Mouse (Mus musculus): Measurements from ENCODE around the gene Ace. TPM values are rescaled to one million over a fixed set of nuclear protein-coding genes. Genes with fewer than 3 reads are reported as not detected.
A peak's percentile ranks its signal among the peaks of the same experiment; 100 is the strongest.

Gene Ace
- polyA plus RNA-seq (2016; fragmentation: Nextera tagmentation; extraction: Ambion mirVana) = 1.3 and 1.6 TPM in 2 replicates

DNA sequence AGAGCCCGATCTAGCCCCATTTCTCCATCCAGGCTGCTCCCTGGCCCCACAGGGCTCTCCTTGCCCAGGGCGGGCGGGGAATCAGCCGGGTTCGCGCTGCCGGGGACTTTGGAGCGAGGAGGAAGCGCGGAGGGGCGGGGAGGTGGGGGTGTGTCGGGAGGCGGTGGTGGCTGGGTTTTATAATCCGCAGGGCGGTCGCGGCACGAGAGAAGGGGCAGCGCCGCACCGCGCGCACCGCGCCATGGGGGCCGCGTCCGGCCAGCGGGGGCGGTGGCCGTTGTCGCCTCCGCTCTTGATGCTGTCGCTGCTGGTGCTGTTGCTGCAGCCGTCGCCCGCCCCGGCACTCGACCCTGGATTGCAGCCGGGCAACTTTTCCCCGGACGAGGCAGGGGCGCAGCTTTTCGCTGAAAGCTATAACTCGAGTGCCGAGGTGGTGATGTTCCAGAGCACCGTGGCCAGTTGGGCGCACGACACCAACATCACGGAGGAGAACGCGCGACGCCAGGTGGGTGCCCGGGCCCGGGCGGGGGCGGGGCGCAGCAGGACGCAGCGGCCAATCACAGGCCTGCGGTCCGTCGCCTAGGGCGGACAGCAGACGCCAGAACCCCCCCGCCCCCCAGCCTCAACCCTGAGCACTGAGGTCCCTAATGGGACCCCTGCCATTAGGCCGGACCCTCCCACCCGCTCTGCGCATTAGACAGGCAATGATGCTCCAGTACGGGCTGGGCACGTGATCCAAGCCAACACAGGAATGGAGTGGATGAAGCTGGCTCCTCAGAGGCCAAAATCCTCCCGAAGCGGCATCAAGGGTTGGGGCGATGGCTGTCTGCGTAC is at the start of gene Ace:
Gene Ace (plus strand): TSS at position 205 of the 834 bp plus-strand sequence.
- WGBS = under 1% methylated on average over 75 of the region's 76 CpGs
- Histone ChIP-seq H3K4me3 (peak within 1 kb of the TSS; percentile 57), H3K9ac (peak within 1 kb of the TSS; percentile 69), H3K36me3 (no peaks in the 10 kb centered on the region), H3K4me2 (replicated peaks) (peak within 1 kb of the TSS; percentile 99), H3K9me3 (replicated peaks) (no peaks in the 10 kb centered on the region), H3K27ac (no peak within 1 kb of the TSS), H3K4me1 (peaks cover 15% of the 10 kb centered on the region), H3K27me3 (peaks cover 50% of the 10 kb centered on the region)
- peak; percentile 83 for ATAC-seq (ENCODE audit: low FRiP score)

DNA sequence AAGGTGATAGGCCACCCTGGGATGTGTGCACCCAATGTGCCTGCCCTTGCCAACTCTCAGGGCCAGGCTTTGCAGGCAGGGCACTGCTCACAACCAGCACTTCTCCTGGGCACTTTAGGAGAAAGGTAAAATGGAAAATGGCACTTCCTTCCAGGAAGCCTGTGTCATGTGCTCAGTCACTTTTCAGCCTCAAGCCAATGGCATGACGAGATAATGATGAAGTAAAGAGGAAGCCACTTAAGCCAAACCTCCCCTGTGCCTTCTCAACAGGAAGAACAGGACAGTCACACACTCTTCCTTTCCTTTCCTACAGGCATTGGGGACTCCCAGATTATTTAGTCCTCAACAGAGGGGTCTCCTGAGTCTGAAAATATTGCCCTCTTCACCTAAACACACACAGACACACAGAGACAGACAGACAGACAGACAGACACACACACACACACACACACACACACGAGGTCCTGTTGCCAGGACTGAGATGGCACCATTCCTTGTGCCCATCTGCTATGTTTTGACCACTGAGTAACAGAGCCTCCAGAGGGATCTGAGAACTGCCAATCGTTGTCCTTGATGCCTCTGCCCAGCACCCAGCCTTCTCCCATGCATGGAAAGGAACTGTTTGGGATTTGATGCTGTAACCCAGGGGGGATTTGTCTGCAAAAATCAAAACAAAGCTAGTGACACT is 47.5 kb upstream of the Ace start:
- H3K9ac ChIP-seq = no peak overlapping the region
- H3K36me3 ChIP-seq = peaks cover 51% of the 10 kb centered on the region
- H3K27me3 ChIP-seq = no peaks in the 10 kb centered on the region
- no peak overlapping the region for H3K4me2 ChIP-seq (replicated peaks)
- no peak for ATAC-seq (ENCODE audit: low FRiP score)
- H3K9me3 ChIP-seq (replicated peaks) = no peaks in the 10 kb centered on the region
- WGBS = 84% methylated on average over 3 of the region's 3 CpGs
- no peaks in the 10 kb centered on the region for H3K4me1 ChIP-seq
- H3K27ac ChIP-seq = no peak overlapping the region
- no peak overlapping the region for H3K4me3 ChIP-seq

DNA sequence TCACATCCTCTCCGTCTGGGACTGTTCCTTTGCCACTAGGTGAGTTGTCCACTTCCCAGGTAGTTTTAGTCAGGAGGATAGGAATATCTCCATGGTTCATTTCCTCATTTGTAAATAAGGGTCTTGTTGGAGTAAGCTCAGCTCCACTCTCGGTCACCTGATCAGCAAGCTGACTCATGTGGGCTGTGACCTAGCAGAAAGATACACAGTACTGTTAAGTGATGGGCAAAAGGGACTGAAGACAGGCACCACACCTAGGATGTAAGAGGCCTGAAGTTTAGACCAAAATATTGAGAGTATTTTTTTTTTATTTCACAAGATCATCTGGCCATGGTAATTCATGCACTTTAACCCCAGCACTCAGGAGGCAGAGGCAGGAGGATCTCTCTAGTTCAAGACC is 46.9 kb upstream of the Ace start:
- H3K36me3 ChIP-seq = peaks cover 51% of the 10 kb centered on the region
- H3K27ac ChIP-seq = no peak overlapping the region
- no peak for ATAC-seq (ENCODE audit: low FRiP score)
- no peaks in the 10 kb centered on the region for H3K27me3 ChIP-seq
- H3K9ac ChIP-seq = no peak overlapping the region
- 91% methylated on average over 2 of the region's 2 CpGs for WGBS
- no peak overlapping the region for H3K4me3 ChIP-seq
- no peaks in the 10 kb centered on the region for H3K4me1 ChIP-seq
- H3K9me3 ChIP-seq (replicated peaks) = no peaks in the 10 kb centered on the region
- no peak overlapping the region for H3K4me2 ChIP-seq (replicated peaks)

DNA sequence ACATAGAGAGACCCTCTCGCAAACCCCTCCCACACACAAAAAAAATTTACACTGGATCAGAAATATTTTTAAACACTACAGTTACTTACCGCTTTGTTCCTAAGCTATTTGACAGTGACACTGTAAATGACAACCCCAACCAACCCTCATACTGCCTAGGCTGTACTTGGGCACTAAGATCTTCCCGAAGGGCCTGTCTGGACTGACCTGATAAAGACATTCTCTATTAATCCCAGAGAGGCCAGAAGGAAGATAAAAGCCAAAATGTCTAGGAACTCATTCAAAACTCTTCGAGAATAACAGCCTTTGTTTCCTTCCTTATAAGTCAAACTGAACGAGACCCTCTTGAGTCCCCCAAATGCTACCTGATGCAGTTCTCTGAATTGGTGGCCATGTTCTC is 46.5 kb upstream of the Ace start:
- H3K9me3 ChIP-seq (replicated peaks) = no peaks in the 10 kb centered on the region
- no peaks in the 10 kb centered on the region for H3K27me3 ChIP-seq
- H3K4me3 ChIP-seq = no peak overlapping the region
- peaks cover 48% of the 10 kb centered on the region for H3K36me3 ChIP-seq
- H3K9ac ChIP-seq = no peak overlapping the region
- no peaks in the 10 kb centered on the region for H3K4me1 ChIP-seq
- no peak for ATAC-seq (ENCODE audit: low FRiP score)
- H3K27ac ChIP-seq = no peak overlapping the region
- no peak overlapping the region for H3K4me2 ChIP-seq (replicated peaks)
- WGBS = 94% methylated on average over 5 of the region's 5 CpGs

DNA sequence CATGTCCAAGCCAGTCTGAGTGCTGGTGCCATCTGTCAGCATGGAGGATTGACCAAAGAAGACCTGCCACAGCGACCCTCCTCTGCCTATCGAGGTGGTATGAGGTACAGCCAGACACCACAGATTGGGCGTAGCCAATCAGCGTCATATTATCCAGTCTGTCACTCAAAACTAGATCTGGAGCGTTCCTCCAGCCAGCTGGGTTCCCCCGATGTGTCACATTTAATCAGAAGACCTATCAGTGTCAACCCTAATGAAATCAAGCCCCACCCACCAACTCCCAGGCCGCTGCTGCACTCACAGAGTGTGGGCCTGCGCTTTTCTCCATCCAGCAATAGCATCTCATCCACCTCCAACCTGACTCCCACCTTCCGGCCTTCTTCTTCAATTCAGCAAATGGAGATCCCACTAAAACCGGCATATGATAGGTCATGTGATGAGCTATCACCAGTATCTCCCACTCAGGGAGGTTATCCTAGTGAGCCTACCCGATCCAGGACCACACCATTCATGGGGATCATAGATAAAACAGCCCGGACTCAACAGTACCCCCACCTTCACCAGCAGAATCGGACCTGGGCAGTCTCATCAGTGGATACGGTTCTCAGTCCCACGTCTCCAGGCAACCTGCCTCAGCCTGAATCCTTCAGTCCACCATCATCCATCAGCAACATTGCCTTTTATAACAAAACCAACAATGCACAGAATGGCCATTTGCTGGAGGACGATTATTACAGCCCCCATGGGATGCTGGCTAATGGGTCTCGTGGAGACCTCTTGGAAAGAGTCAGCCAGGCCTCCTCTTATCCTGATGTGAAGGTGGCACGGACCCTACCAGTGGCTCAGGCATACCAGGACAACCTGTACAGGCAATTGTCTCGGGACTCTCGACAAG is 44.7 kb upstream of the Ace start:
- Histone ChIP-seq H3K27ac (no peak overlapping the region), H3K27me3 (no peaks in the 10 kb centered on the region), H3K4me3 (no peak overlapping the region), H3K4me1 (no peaks in the 10 kb centered on the region), H3K4me2 (replicated peaks) (no peak overlapping the region), H3K36me3 (peaks cover 44% of the 10 kb centered on the region), H3K9me3 (replicated peaks) (no peaks in the 10 kb centered on the region), H3K9ac (no peak overlapping the region)
- ATAC-seq (ENCODE audit: low FRiP score) = no peak
- whole genome bisulfite sequencing = 84% methylated on average over 20 of the region's 20 CpGs

DNA sequence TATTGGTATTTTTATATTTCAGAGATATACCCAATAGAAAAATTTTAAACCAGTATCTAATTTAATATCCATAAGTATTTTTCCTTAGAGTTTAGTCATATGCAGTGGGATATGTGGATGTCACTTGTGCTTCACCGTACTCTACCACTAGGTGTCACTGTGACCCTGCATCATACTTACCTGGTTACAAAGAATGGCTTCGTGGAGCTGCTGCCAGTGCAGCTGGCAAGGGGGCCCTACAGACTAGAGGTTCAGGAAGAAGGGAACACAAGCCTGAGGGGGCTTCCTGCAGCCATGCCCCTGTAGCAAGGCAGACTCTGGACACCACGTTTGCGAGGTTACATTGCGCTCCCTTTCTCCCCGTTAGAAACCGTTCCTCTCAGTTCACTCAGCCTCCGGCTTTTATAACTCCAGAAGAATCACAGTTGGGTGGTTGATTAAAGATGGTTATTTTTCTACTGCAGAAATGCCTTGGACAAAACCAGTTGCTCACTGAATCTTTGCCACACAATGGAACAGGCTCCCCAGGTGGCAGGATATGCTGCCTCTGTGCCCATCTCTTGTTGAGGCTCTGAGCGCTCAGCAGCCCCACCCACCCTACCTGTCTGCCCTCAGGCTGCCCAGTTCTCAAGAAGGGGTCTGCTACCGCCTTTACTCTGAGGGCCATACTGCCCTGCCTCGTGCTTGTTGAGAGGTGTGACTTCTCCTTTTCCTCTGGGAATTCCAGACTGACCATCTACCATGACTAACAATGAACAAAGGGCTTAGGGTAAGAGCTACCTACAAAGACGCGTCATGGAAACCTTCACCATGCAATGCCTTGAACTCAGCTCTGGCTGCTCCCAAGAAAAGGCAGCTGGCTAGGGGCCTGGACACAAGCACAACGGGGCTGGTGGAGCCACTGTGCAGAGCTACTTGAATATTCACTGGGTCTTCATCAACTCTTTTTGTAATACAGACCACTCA is 40.4 kb upstream of the Ace start:
- no peak overlapping the region for H3K4me3 ChIP-seq
- H3K9ac ChIP-seq = no peak overlapping the region; the same call in 1 of the 2 replicates
- no peaks in the 10 kb centered on the region for H3K4me1 ChIP-seq
- peak; percentile 71 for ATAC-seq (ENCODE audit: low FRiP score)
- no peak overlapping the region for H3K27ac ChIP-seq
- WGBS = 51% methylated on average over 14 of the region's 14 CpGs
- peaks cover 15% of the 10 kb centered on the region for H3K36me3 ChIP-seq
- no peaks in the 10 kb centered on the region for H3K9me3 ChIP-seq (replicated peaks)
- H3K4me2 ChIP-seq (replicated peaks) = no peak overlapping the region
- H3K27me3 ChIP-seq = no peaks in the 10 kb centered on the region

DNA sequence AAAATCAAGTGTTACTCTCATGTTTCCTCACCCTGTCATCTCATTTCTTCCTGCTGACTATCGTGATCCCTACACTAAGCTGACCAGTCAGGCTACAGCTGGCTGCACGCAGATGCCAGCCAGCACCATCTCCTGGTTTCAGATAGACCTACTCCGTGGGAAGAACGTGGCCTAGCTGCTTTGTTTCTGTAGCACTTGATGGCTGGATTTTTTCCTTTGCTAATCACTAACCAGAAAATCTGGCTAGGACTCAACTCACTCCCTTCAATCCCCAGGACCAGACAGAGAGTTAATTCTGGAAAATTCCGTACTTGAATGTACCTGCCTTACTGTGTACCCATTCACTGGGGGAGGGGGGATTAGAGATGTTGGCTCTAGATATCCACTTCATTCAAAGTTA is 39.6 kb upstream of the Ace start:
- peaks cover 6% of the 10 kb centered on the region for H3K36me3 ChIP-seq
- no peak overlapping the region for H3K9ac ChIP-seq
- WGBS = 52% methylated on average over 5 of the region's 5 CpGs
- no peaks in the 10 kb centered on the region for H3K9me3 ChIP-seq (replicated peaks)
- H3K4me2 ChIP-seq (replicated peaks) = no peak overlapping the region
- H3K27me3 ChIP-seq = no peaks in the 10 kb centered on the region
- ATAC-seq (ENCODE audit: low FRiP score) = no peak
- H3K4me1 ChIP-seq = no peaks in the 10 kb centered on the region
- no peak overlapping the region for H3K27ac ChIP-seq
- H3K4me3 ChIP-seq = no peak overlapping the region

DNA sequence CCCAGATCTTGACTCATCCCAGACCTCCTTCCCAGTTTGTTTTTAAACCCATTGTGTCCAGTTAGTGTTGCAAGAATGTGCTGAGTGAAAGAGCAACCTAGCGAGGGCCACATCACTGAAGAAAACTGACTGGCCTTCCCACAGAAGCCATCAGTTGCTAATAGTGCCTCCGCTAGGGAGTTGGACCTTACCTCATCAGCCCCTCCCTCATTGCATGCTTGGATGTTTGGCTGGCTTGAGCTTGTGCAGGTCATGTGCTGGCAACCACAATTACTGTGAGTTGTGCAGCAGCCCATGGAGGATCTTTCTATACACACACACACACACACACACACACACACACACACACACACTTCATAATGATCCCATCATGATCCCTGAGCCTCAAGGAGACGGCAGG is 36.4 kb upstream of the Ace start:
- no peaks in the 10 kb centered on the region for H3K9me3 ChIP-seq (replicated peaks)
- no peaks in the 10 kb centered on the region for H3K36me3 ChIP-seq
- ATAC-seq (ENCODE audit: low FRiP score) = no peak
- H3K9ac ChIP-seq = no peak overlapping the region
- no peak overlapping the region for H3K4me2 ChIP-seq (replicated peaks)
- 85% methylated on average over 3 of the region's 3 CpGs for WGBS
- no peak overlapping the region for H3K4me3 ChIP-seq
- H3K4me1 ChIP-seq = peaks cover 10% of the 10 kb centered on the region
- H3K27me3 ChIP-seq = no peaks in the 10 kb centered on the region
- no peak overlapping the region for H3K27ac ChIP-seq

DNA sequence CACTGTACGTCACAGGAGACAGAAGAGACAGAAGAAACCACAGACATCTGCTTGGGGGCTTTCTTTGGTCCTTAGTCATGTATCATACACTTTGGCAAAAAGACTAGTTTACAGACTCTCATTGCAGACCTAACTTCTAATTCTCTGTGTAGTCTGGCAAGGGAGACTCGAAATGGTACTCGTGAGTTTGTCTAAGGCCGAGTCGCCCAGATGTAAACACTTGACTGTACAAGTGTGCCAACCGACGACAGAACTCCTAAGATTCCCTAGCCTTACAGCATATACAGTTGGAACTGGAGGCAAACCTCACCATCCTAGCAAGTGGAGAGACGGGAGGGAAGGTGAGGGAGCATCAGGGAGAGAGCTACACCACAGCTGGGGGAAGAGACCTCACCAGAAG is 34.0 kb upstream of the Ace start:
- Histone ChIP-seq H3K4me2 (replicated peaks) (no peak overlapping the region), H3K9me3 (replicated peaks) (no peaks in the 10 kb centered on the region), H3K27me3 (no peaks in the 10 kb centered on the region), H3K4me3 (no peak overlapping the region), H3K4me1 (peaks cover 10% of the 10 kb centered on the region), H3K27ac (no peak overlapping the region), H3K9ac (no peak overlapping the region), H3K36me3 (no peaks in the 10 kb centered on the region)
- ATAC-seq (ENCODE audit: low FRiP score) = no peak
- 92% methylated on average over 8 of the region's 8 CpGs for WGBS

DNA sequence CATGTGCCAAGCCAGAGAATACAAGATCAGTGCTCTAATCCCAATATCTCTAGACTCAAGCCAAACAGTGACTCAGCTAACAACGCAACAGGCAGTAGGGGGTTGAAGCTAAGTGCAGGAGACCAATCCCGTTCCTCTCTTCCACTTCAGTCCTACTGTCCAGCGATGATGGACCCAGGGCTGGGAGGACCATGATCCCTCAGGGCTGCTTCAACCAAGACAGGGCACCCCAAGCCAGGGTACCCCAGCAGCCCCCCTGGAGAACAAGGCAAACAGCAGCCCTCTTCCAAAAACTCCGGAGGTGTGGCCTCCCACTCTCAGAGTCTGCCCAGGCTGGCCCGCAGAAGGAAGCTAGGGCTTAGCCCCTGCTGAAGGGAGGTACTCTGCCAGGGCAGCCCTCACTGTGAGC is 33.4 kb upstream of the Ace start:
- ATAC-seq (ENCODE audit: low FRiP score) = no peak
- H3K4me3 ChIP-seq = no peak overlapping the region
- H3K4me1 ChIP-seq = peaks cover 10% of the 10 kb centered on the region
- H3K9ac ChIP-seq = no peak overlapping the region
- no peaks in the 10 kb centered on the region for H3K27me3 ChIP-seq
- H3K4me2 ChIP-seq (replicated peaks) = no peak overlapping the region
- H3K36me3 ChIP-seq = no peaks in the 10 kb centered on the region
- WGBS = 72% methylated on average over 5 of the region's 5 CpGs
- H3K27ac ChIP-seq = no peak overlapping the region
- H3K9me3 ChIP-seq (replicated peaks) = no peaks in the 10 kb centered on the region

DNA sequence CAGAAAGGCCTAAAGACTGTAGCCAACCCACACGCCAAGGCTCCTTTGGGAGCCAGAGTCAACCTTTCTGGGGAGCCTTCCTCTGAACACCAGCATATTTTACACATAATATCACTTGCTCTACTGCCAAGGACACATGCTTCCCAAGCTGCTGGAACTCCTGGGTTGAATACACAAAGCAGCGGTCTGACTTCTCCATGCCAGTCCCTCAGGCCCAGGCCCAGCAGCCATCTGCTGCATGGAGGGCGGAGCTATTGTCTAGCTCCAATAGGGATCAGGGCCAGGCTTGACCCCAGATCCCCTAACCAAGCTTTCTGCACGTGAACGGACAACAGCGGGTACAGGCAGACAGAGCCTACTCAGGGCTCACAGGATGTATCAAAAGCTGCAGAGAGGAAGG is 32.9 kb upstream of the Ace start:
- H3K27ac ChIP-seq = peak overlapping the region; percentile 12; the same call in 1 of the 2 replicates
- 32% methylated on average over 6 of the region's 6 CpGs for WGBS
- H3K4me1 ChIP-seq = peaks cover 10% of the 10 kb centered on the region
- no peak overlapping the region for H3K9ac ChIP-seq
- ATAC-seq (ENCODE audit: low FRiP score) = no peak
- H3K4me2 ChIP-seq (replicated peaks) = no peak overlapping the region
- no peak overlapping the region for H3K4me3 ChIP-seq
- H3K9me3 ChIP-seq (replicated peaks) = no peaks in the 10 kb centered on the region
- no peaks in the 10 kb centered on the region for H3K36me3 ChIP-seq
- no peaks in the 10 kb centered on the region for H3K27me3 ChIP-seq
